Mouse (Mus musculus) liver, embryonic 14.5 days (tissue): ENCODE data around the gene Trappc3. TPM values are rescaled to one million over a fixed set of nuclear protein-coding genes. Genes with fewer than 3 reads are reported as not detected.

Experiments used
- ATAC-seq: fragments of 200-750 bp; cut with Nextera tagmentation; 2 replicates; pipeline ENCODE4 v1.8.0; 2017; ENCODE audit warnings: moderate number of reproducible peaks, mild to moderate bottlenecking, moderate library complexity; ENCODE audit not compliant: insufficient read depth
- DNase-seq, 3 experiments: peaks; one replicate each; pipeline ENCODE4 v3.0.0-alpha.2; 2012 to 2013; ENCODE audit warnings: low read depth in 3 of 3, low spot score in 3 of 3
- H3K27ac ChIP-seq: fragments of 300-500 bp; sonication (generic); 2 replicates; pipeline ENCODE4 v1.5.1; 2014; ENCODE audit warnings: moderate library complexity, mild to moderate bottlenecking, control low read depth, inconsistent platforms
- H3K27me3 ChIP-seq: fragments of 300-500 bp; sonication (generic); 2 replicates; pipeline ENCODE4 v1.6.1; 2014; ENCODE audit warnings: mild to moderate bottlenecking, low read length, moderate library complexity; ENCODE audit not compliant: control insufficient read depth, insufficient read depth
- H3K36me3 ChIP-seq: fragments of 300-500 bp; sonication (generic); replicated peaks from 2 replicates; pipeline ENCODE4 v1.6.1; 2014; ENCODE audit warnings: low read depth; ENCODE audit not compliant: control insufficient read depth, insufficient read depth
- H3K4me1 ChIP-seq, 2 experiments: fragments of 200-500 bp in 1 of 2; fragments of 300-500 bp in 1 of 2; sonication (generic) in 1 of 2; replicated peaks; 2 replicates each; pipeline ENCODE4 v1.6.1; 2012 to 2014; ENCODE audit warnings: antibody characterized with exemption in 1 of 2, inconsistent platforms in 1 of 2, low read length in 1 of 2; ENCODE audit not compliant: control insufficient read depth in 2 of 2, insufficient read depth in 2 of 2
- H3K4me2 ChIP-seq: fragments of 300-500 bp; sonication (generic); 2 replicates; pipeline ENCODE4 v1.6.1; 2014; ENCODE audit warnings: low read depth, mild to moderate bottlenecking, control low read depth, moderate library complexity
- H3K4me3 ChIP-seq, 2 experiments: fragments of 200-500 bp in 1 of 2; fragments of 300-500 bp in 1 of 2; sonication (generic) in 1 of 2; 2 replicates each; pipeline ENCODE4 v1.5.1; 2012 to 2014; ENCODE audit warnings: low read depth in 2 of 2, low read length in 2 of 2, mild to moderate bottlenecking in 2 of 2, control low read depth in 1 of 2, inconsistent platforms in 1 of 2, moderate library complexity in 1 of 2; ENCODE audit not compliant: insufficient read depth in 1 of 2
- H3K9ac ChIP-seq: fragments of 300-500 bp; sonication (generic); replicated peaks from 2 replicates; pipeline ENCODE4 v1.6.1; 2014; ENCODE audit warnings: mild to moderate bottlenecking, control low read depth, moderate library complexity
- H3K9me3 ChIP-seq: fragments of 300-500 bp; sonication (generic); 2 replicates; pipeline ENCODE4 v1.6.1; 2016; ENCODE audit warnings: low read length, mixed read lengths; ENCODE audit not compliant: control insufficient read depth
- CTCF ChIP-seq: IDR thresholded peaks from 2 replicates; pipeline ENCODE4 v1.5.1; 2016; ENCODE audit warnings: antibody characterized with exemption, low read depth, control low read depth
- EP300 ChIP-seq: IDR thresholded peaks from 2 replicates; pipeline ENCODE4 v1.6.1; 2016; ENCODE audit warnings: antibody characterized with exemption, low read depth
- WGBS: fragments of 180-500 bp; shearing (Covaris S2); extraction: QIAGEN DNeasy Blood & Tissue Kit; methylation state at CpG from one replicate; pipeline ENCODE4 v1.1.7; 2014; ENCODE audit not compliant: insufficient replicate concordance; 5-methylcytosine and 5-hydroxymethylcytosine counted together
- polyA plus RNA-seq, 2 experiments: library from polyadenylated mRNA; depleted of rRNA in 1 of 2; stranded (reverse) in 1 of 2; unstranded in 1 of 2; fragments of >200 nt; fragmentation: Nextera tagmentation in 1 of 2; extraction: Ambion mirVana in 1 of 2; gene quantifications; 2 replicates each; pipeline versions ENCODE4 v1.2.1 to v1.2.3; 2012 to 2014

The Trappc3 gene
- polyA plus RNA-seq, 2 experiments, result 8.8 to 23.4 TPM

DNA sequence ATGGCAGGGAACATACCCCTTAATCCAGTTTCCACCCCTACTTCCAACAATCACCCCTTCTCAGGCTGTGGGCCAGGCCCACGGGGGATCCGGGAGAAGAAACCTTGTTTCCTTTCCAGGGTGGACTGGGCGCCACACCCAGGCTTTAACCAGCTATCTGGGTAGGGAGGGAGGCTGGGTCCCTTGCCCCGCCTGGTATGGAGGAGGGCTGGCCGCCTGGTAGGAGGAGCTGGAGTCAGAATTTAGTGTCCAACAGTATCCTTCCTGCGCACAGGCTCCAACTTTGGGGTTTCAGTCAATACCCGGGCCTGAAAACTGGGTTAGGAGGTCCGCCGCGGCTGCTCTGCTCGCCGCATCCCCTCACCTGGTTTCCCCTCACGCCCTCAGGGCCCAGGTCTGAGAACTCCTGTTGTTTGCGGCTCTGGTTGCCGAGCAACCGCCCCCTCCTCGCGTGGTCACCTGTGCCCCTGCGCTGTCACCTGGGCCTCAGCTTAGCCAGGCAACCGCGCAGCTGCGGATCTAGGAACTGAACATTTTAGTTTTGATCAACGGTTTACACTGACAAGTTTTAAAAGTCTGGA lies 63.2 kb downstream of the Trappc3 start, which contains the start of gene Tekt2:
Tekt2 (minus strand) TSS at position 408 of the 581 bp plus-strand sequence.
- no peak for ATAC-seq
- Histone ChIP-seq H3K4me3 (no peak within 1 kb of the TSS), H3K27me3 (peaks cover 8% of the 10 kb centered on the region), H3K27ac (no peak within 1 kb of the TSS), H3K9ac (no peak within 1 kb of the TSS), H3K36me3 (no peaks in the 10 kb centered on the region), H3K4me1 (peaks cover 4% of the 10 kb centered on the region in 2 experiments; a peak in 3 of 4 replicates), H3K9me3 (no peaks in the 10 kb centered on the region), H3K4me2 (peak within 1 kb of the TSS; percentile 15)
- TF ChIP-seq EP300 (no peak), CTCF (no peak)
- DNase-seq, result no peak
- 23% methylated on average over 23 of the region's 23 CpGs for WGBS

Other genes with a start within 250 kb of the Trappc3 start
- gene Csf3r, start 237.8 kb upstream of the Trappc3 start, polyA plus RNA-seq (2012; rRNA removed), result 3.1 and 3.6 TPM in 2 replicates
- 2.1 and 2.7 TPM in 2 replicates for gene Csf3r, start 237.8 kb upstream of the Trappc3 start, polyA plus RNA-seq (2014; fragmentation: Nextera tagmentation; extraction: Ambion mirVana)
- gene Mrps15, start 215.4 kb upstream of the Trappc3 start, polyA plus RNA-seq (2012; rRNA removed), result 23.3 and 41.3 TPM in 2 replicates
- gene Mrps15, start 215.4 kb upstream of the Trappc3 start, polyA plus RNA-seq (2014; fragmentation: Nextera tagmentation; extraction: Ambion mirVana), result 88.4 and 99.5 TPM in 2 replicates
- gene Oscp1, start 203.8 kb upstream of the Trappc3 start, polyA plus RNA-seq (2012; rRNA removed), result 0.29 and 0.31 TPM in 2 replicates
- 1.4 and 1.8 TPM in 2 replicates for gene Oscp1, start 203.8 kb upstream of the Trappc3 start, polyA plus RNA-seq (2014; fragmentation: Nextera tagmentation; extraction: Ambion mirVana)
- 20.1 and 20.3 TPM in 2 replicates for gene Lsm10, start 165.7 kb upstream of the Trappc3 start, polyA plus RNA-seq (2012; rRNA removed)
- gene Lsm10, start 165.7 kb upstream of the Trappc3 start, polyA plus RNA-seq (2014; fragmentation: Nextera tagmentation; extraction: Ambion mirVana), result 24.4 and 25.9 TPM in 2 replicates
- 4.3 and 5.6 TPM in 2 replicates for gene Stk40, start 158.4 kb upstream of the Trappc3 start, polyA plus RNA-seq (2012; rRNA removed)
- gene Stk40, start 158.4 kb upstream of the Trappc3 start, polyA plus RNA-seq (2014; fragmentation: Nextera tagmentation; extraction: Ambion mirVana), result 8.2 and 9.0 TPM in 2 replicates
- 11.9 and 14.8 TPM in 2 replicates for gene Eva1b, start 114.6 kb upstream of the Trappc3 start, polyA plus RNA-seq (2012; rRNA removed)
- gene Eva1b, start 114.6 kb upstream of the Trappc3 start, polyA plus RNA-seq (2014; fragmentation: Nextera tagmentation; extraction: Ambion mirVana), result 11.0 and 12.0 TPM in 2 replicates
- gene Sh3d21, start 98.8 kb upstream of the Trappc3 start, polyA plus RNA-seq (2012; rRNA removed), result 0.46 and 0.53 TPM in 2 replicates
- 0.77 and 0.93 TPM in 2 replicates for gene Sh3d21, start 98.8 kb upstream of the Trappc3 start, polyA plus RNA-seq (2014; fragmentation: Nextera tagmentation; extraction: Ambion mirVana)
- gene Thrap3, start 59.6 kb upstream of the Trappc3 start, polyA plus RNA-seq (2012; rRNA removed), result 39.2 and 62.6 TPM in 2 replicates
- gene Thrap3, start 59.6 kb upstream of the Trappc3 start, polyA plus RNA-seq (2014; fragmentation: Nextera tagmentation; extraction: Ambion mirVana), result 77.9 and 84.2 TPM in 2 replicates
- gene Map7d1, start 6.0 kb upstream of the Trappc3 start, polyA plus RNA-seq (2012; rRNA removed), result 8.6 and 9.4 TPM in 2 replicates
- 4.9 and 6.1 TPM in 2 replicates for gene Map7d1, start 6.0 kb upstream of the Trappc3 start, polyA plus RNA-seq (2014; fragmentation: Nextera tagmentation; extraction: Ambion mirVana)
- 0.15 and 0.28 TPM in 2 replicates for gene Col8a2, start 24.5 kb downstream of the Trappc3 start, polyA plus RNA-seq (2012; rRNA removed)
- 0.25 and 0.52 TPM in 2 replicates for gene Col8a2, start 24.5 kb downstream of the Trappc3 start, polyA plus RNA-seq (2014; fragmentation: Nextera tagmentation; extraction: Ambion mirVana)
- 15.4 TPM in 2 replicates for gene Adprhl2, start 59.4 kb downstream of the Trappc3 start, polyA plus RNA-seq (2012; rRNA removed)
- 15.4 and 18.4 TPM in 2 replicates for gene Adprhl2, start 59.4 kb downstream of the Trappc3 start, polyA plus RNA-seq (2014; fragmentation: Nextera tagmentation; extraction: Ambion mirVana)
- 0.45 and 0.85 TPM in 2 replicates for gene Tekt2, start 63.4 kb downstream of the Trappc3 start, polyA plus RNA-seq (2012; rRNA removed)
- gene Tekt2, start 63.4 kb downstream of the Trappc3 start, polyA plus RNA-seq (2014; fragmentation: Nextera tagmentation; extraction: Ambion mirVana), result 0.39 and 0.44 TPM in 2 replicates
- gene Ago3, start 167.2 kb downstream of the Trappc3 start, polyA plus RNA-seq (2012; rRNA removed), result 0.88 and 1.1 TPM in 2 replicates
- gene Ago3, start 167.2 kb downstream of the Trappc3 start, polyA plus RNA-seq (2014; fragmentation: Nextera tagmentation; extraction: Ambion mirVana), result 4.0 and 4.3 TPM in 2 replicates
- gene Ago1, start 206.3 kb downstream of the Trappc3 start, polyA plus RNA-seq (2012; rRNA removed), result 3.0 and 3.5 TPM in 2 replicates
- gene Ago1, start 206.3 kb downstream of the Trappc3 start, polyA plus RNA-seq (2014; fragmentation: Nextera tagmentation; extraction: Ambion mirVana), result 1.4 and 1.6 TPM in 2 replicates